ENCODE assay signal across 27 mouse cellular contexts in the genomic region with DNA sequence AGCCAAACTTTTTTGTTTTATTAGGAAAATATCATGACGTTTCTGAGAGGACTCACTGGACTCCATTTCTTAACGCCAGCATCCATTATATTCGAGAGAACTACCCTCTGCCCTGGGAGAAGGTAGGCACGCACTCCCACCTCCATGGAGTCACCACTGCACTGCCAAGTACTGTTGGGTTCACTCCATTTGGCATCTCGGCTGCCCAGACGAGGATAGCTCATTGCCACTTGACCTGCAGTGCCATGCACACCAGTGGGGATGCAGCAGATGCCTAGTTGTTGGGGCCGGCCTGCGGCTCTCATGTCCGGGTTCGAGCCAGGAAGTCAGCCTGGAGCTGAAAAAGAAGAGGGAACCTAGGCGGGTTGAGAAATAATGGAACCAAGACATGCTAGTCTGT. TPM values are rescaled to one million over a fixed set of nuclear protein-coding genes. Genes with fewer than 3 reads are reported as not detected.
DNase-seq lines count a peak whose midpoint lies in the region; ATAC-seq and TF ChIP-seq lines count a peak whose summit lies in the region.
"Had no signal": no experiment of that assay in that cellular context is flagged by ENCODE, and none has a peak within 500 bp of the region (broad histone marks: within the 10 kb centered on the region; RNA-seq: fewer than 3 reads in every experiment).

No protein-coding gene starts in this region.

- no peaks in the 10 kb centered on the region for H3K27me3 ChIP-seq in lung, embryonic 15.5 days
- peaks cover 18% of the 10 kb centered on the region for H3K27me3 ChIP-seq in E14TG2a.4 (ENCODE audit: insufficient read depth, low read length)
- H3K27me3 ChIP-seq: CH12.LX; forebrain, embryonic 13.5 days had no signal

- 33% methylated on average over 11 of the region's 11 CpGs for WGBS in lung, embryonic 15.5 days
- 41% methylated on average over 11 of the region's 11 CpGs for WGBS in lung, adult 2 months

- no peak overlapping the region for H3K4me2 ChIP-seq in lung, embryonic 15.5 days
- H3K4me2 ChIP-seq: embryonic facial prominence, embryonic 13.5 days; forebrain, embryonic 13.5 days; heart, embryonic 12.5 days; heart, embryonic 15.5 days; hindbrain, embryonic 14.5 days had no signal

- H3K27ac ChIP-seq in lung, embryonic 15.5 days: peak overlapping the region; percentile 42
- H3K27ac ChIP-seq: embryonic facial prominence, embryonic 13.5 days; forebrain, embryonic 10.5 days; forebrain, embryonic 13.5 days; heart, embryonic 15.5 days; hindbrain, embryonic 14.5 days; hindbrain, postnatal 0 days had no signal

- H3K9me3 ChIP-seq in lung, embryonic 15.5 days: no peaks in the 10 kb centered on the region
- H3K9me3 ChIP-seq in E14TG2a.4 (ENCODE audit: low read length): no peaks in the 10 kb centered on the region
- H3K9me3 ChIP-seq: embryonic facial prominence, embryonic 13.5 days; forebrain, embryonic 10.5 days; forebrain, embryonic 13.5 days; heart, embryonic 12.5 days; heart, embryonic 15.5 days had no signal

- no peak overlapping the region for H3K4me3 ChIP-seq in lung, embryonic 15.5 days
- H3K4me3 ChIP-seq in lung, adult 2 months (replicated peaks; ENCODE audit: extremely low read depth, low read depth, low read length): no peak overlapping the region
- 0 out of 2 replicates have a peak overlapping the region, but pooled peaks have one; percentile 7 for H3K4me3 ChIP-seq in E14TG2a.4 (replicated peaks; ENCODE audit: low read length)
- H3K4me3 ChIP-seq: embryonic facial prominence, embryonic 13.5 days; forebrain, embryonic 10.5 days; forebrain, embryonic 13.5 days; heart, embryonic 12.5 days; heart, embryonic 15.5 days had no signal

- H3K4me1 ChIP-seq in lung, embryonic 15.5 days: peaks cover 28% of the 10 kb centered on the region
- H3K4me1 ChIP-seq in lung, adult 2 months (ENCODE audit: control insufficient read depth, insufficient read depth, low read length): no peaks in the 10 kb centered on the region
- H3K4me1 ChIP-seq in E14TG2a.4 (replicated peaks; ENCODE audit: low read depth, low read length): peaks cover 14% of the 10 kb centered on the region
- H3K4me1 ChIP-seq: forebrain, embryonic 13.5 days had no signal

- DNase-seq in cerebellum, postnatal 10 days: peak; percentile 65 to 68
- DNase-seq in cerebellum, postnatal 36 days: no peak
- peak; percentile 50 for DNase-seq in heart, adult 11 months
- no peak for DNase-seq in heart, postnatal 10 days
- no peak for DNase-seq in lung, adult 2 months
- DNase-seq: adrenal gland, adult 2 months; adrenal gland, postnatal 14 days; B cell, adult 2 months; cerebellum, adult 11-12 months; cerebellum, adult 8-10 months; gastrocnemius, postnatal 10 days; heart, adult 18-20 months; heart, postnatal 14 days; heart, postnatal 4 days; kidney, adult 11 months had no signal

- no peak for ATAC-seq in lung, embryonic 15.5 days (ENCODE audit: borderline replicate concordance, extremely low read depth, low FRiP score, low TSS enrichment)
- ATAC-seq: forebrain, embryonic 13.5 days; forebrain, embryonic 16.5 days; hindbrain, postnatal 0 days; inflammation-experienced regulatory T-cells, adult 6 months had no signal

- H3K36me3 ChIP-seq in lung, embryonic 15.5 days: no peaks in the 10 kb centered on the region
- H3K36me3 ChIP-seq in E14TG2a.4 (ENCODE audit: insufficient read depth, low read length): no peaks in the 10 kb centered on the region
- H3K36me3 ChIP-seq: embryonic facial prominence, embryonic 13.5 days; forebrain, embryonic 10.5 days; heart, embryonic 12.5 days; heart, embryonic 15.5 days had no signal

- no peak for TF ChIP-seq CTCF in lung, adult 2 months (IDR thresholded peaks at IDR 0.05; ENCODE audit: insufficient read depth, low read length)
- no peak for TF ChIP-seq CTCF in E14TG2a.4 (conservative IDR thresholded peaks at IDR 0.05; ENCODE audit: low read length)

- intact Hi-C loops in heart, postnatal 10 days (cut with DNase I): no loop called here

- no peak overlapping the region for H3K9ac ChIP-seq in lung, embryonic 15.5 days
- H3K9ac ChIP-seq: embryonic facial prominence, embryonic 13.5 days; forebrain, embryonic 13.5 days; heart, embryonic 12.5 days; heart, embryonic 15.5 days; hindbrain, embryonic 14.5 days had no signal

- no peak for TF ChIP-seq POLR2A in lung, adult 2 months (IDR thresholded peaks at IDR 0.05; ENCODE audit: borderline replicate concordance, extremely low read depth, low read depth, low read length)

RNA-seq across cellular contexts. Expression of a gene that starts 12.1 kb away (rescaled TPM):
- 1 to 10 TPM in 1 of 2 experiments, under 1 TPM in 1; 0.93 to 1.4 TPM for total RNA-seq in heart, postnatal 10 days (2021)
- polyA plus RNA-seq in lung, embryonic 15.5 days (2015; fragmentation: Nextera tagmentation; extraction: Ambion mirVana): 1.6 and 1.9 TPM in 2 replicates
- polyA plus RNA-seq in lung, adult 2 months (2012; rRNA removed): 1.8 and 9.0 TPM in 2 replicates

RNA-seq across cellular contexts. Expression of a gene that starts 17.6 kb away (rescaled TPM):
- 10 to 100 TPM; 16.4 to 18.9 TPM for total RNA-seq in heart, postnatal 10 days (2021)
- polyA plus RNA-seq in lung, embryonic 15.5 days (2015; fragmentation: Nextera tagmentation; extraction: Ambion mirVana): 9.1 and 9.8 TPM in 2 replicates
- polyA plus RNA-seq in lung, adult 2 months (2012; rRNA removed): 3.8 TPM in 2 replicates

Comparison
In these comparisons a context has a peak if more than half of its experiments do, and no peak if none do; other contexts are left out.
1. DNase-seq: peak in cerebellum, postnatal 10 days (2 of 2) and heart, adult 11 months (single experiment); none in cerebellum, postnatal 36 days (0 of 2), heart, postnatal 10 days (0 of 2) and lung, adult 2 months (single experiment).